Mouse (Mus musculus) ES-Bruce4 (cell line): ENCODE measurements around the gene Tgoln1. TPM values are rescaled to one million over a fixed set of nuclear protein-coding genes. Genes with fewer than 3 reads are reported as not detected.

Source experiments
- H3K27ac ChIP-seq: 2 replicates; pipeline ENCODE4 v1.5.1; 2012; ENCODE audit warnings: low read length, inconsistent platforms; ENCODE audit not compliant: insufficient read depth
- H3K27me3 ChIP-seq: 2 replicates; pipeline ENCODE4 v1.6.1; 2012; ENCODE audit warnings: mild to moderate bottlenecking, low read length, inconsistent platforms; ENCODE audit not compliant: control insufficient read depth, poor library complexity, insufficient read depth, severe bottlenecking
- H3K36me3 ChIP-seq: 2 replicates; pipeline ENCODE4 v1.6.1; 2012; ENCODE audit warnings: inconsistent platforms, mild to moderate bottlenecking, low read length, moderate library complexity; ENCODE audit not compliant: control insufficient read depth, poor library complexity, insufficient read depth, severe bottlenecking
- H3K4me1 ChIP-seq: one replicate; pipeline ENCODE4 v1.8.1; 2011; ENCODE audit warnings: low read length; ENCODE audit not compliant: control insufficient read depth, insufficient read depth
- H3K4me3 ChIP-seq: 2 replicates; pipeline ENCODE4 v1.5.1; 2011; ENCODE audit warnings: low read depth, mild to moderate bottlenecking, low read length
- H3K9ac ChIP-seq: 2 replicates; pipeline ENCODE4 v1.6.1; 2012; ENCODE audit warnings: low read depth, mild to moderate bottlenecking, inconsistent platforms; ENCODE audit not compliant: poor library complexity, severe bottlenecking
- H3K9me3 ChIP-seq: replicated peaks from 2 replicates; pipeline ENCODE4 v1.6.1; 2012; ENCODE audit warnings: mild to moderate bottlenecking, low read length, inconsistent platforms; ENCODE audit not compliant: control insufficient read depth, poor library complexity, insufficient read depth, severe bottlenecking
- CTCF ChIP-seq: IDR thresholded peaks from one replicate; pipeline ENCODE4 v1.8.1; 2011; ENCODE audit warnings: low read depth, low read length
- EP300 ChIP-seq: IDR thresholded peaks from 2 replicates; pipeline ENCODE4 v1.6.1; 2011; ENCODE audit warnings: low read depth, low read length; ENCODE audit not compliant: insufficient read depth
- POLR2A ChIP-seq: IDR thresholded peaks from one replicate; pipeline ENCODE4 v1.8.1; 2011; ENCODE audit warnings: low read length; ENCODE audit not compliant: insufficient read depth
- polyA plus RNA-seq: library from polyadenylated mRNA; stranded (reverse); fragments of >200 nt; gene quantifications from 2 replicates; pipeline ENCODE4 v1.2.4, GENCODE M21; 2011; ENCODE audit warnings: low read depth; ENCODE audit not compliant: missing spikeins, insufficient read depth, insufficient read length

Gene Tgoln1
- polyA plus RNA-seq, 1 experiment = 34.1 TPM

- Histone ChIP-seq H3K4me3 (no peak overlapping the region), H3K4me1 (no peaks in the 10 kb centered on the region), H3K27ac (no peak overlapping the region), H3K9me3 (no peaks in the 10 kb centered on the region), H3K36me3 (no peaks in the 10 kb centered on the region), H3K9ac (no peak overlapping the region), H3K27me3 (no peaks in the 10 kb centered on the region)
- TF ChIP-seq EP300 = no peak
- TF ChIP-seq POLR2A = no peak
- TF ChIP-seq CTCF = no peak
Measured at GRCm38 (mm10) chr6:72623661-72624402, 7.0 kb upstream of the Tgoln1 start.

GRCm38 (mm10) chr6:72622917-72623316, 6.1 kb upstream of the Tgoln1 start:
- Histone ChIP-seq H3K9me3 (no peaks in the 10 kb centered on the region), H3K27ac (no peak overlapping the region), H3K36me3 (no peaks in the 10 kb centered on the region), H3K4me3 (no peak overlapping the region), H3K4me1 (no peaks in the 10 kb centered on the region), H3K27me3 (no peaks in the 10 kb centered on the region), H3K9ac (no peak overlapping the region)
- TF ChIP-seq CTCF (no peak), POLR2A (no peak)

- Histone ChIP-seq H3K27ac (no peak overlapping the region), H3K4me3 (no peak overlapping the region), H3K36me3 (no peaks in the 10 kb centered on the region), H3K9me3 (no peaks in the 10 kb centered on the region), H3K4me1 (no peaks in the 10 kb centered on the region), H3K27me3 (no peaks in the 10 kb centered on the region), H3K9ac (no peak overlapping the region)
- no peak for TF ChIP-seq EP300
- no peak for TF ChIP-seq POLR2A
- TF ChIP-seq CTCF = no peak
Measured at GRCm38 (mm10) chr6:72620920-72621319, 4.1 kb upstream of the Tgoln1 start.

GRCm38 (mm10) chr6:72619734-72620532, 3.1 kb upstream of the Tgoln1 start:
- peak overlapping the region; percentile 18; the same call in 1 of the 2 replicates for H3K9ac ChIP-seq
- peaks cover 6% of the 10 kb centered on the region; the same call in 1 of the 2 replicates for H3K36me3 ChIP-seq
- peaks cover 1% of the 10 kb centered on the region for H3K4me1 ChIP-seq
- 0 out of 2 replicates have a peak overlapping the region, but pooled peaks have one; percentile 7 for H3K27ac ChIP-seq
- H3K4me3 ChIP-seq = no peak overlapping the region
- no peaks in the 10 kb centered on the region for H3K27me3 ChIP-seq
- TF ChIP-seq EP300 = no peak
- no peak for TF ChIP-seq POLR2A
- TF ChIP-seq CTCF = no peak
- no peaks in the 10 kb centered on the region for H3K9me3 ChIP-seq

GRCm38 (mm10) chr6:72615561-72616375, 1.0 kb downstream of the Tgoln1 start:
- Histone ChIP-seq H3K4me1 (peaks cover 1% of the 10 kb centered on the region), H3K36me3 (peaks cover 33% of the 10 kb centered on the region), H3K27ac (no peak overlapping the region), H3K27me3 (no peaks in the 10 kb centered on the region), H3K9ac (peak overlapping the region; percentile 94), H3K9me3 (no peaks in the 10 kb centered on the region), H3K4me3 (peak overlapping the region; percentile 99)
- no peak for TF ChIP-seq POLR2A
- no peak for TF ChIP-seq CTCF
- no peak for TF ChIP-seq EP300

GRCm38 (mm10) chr6:72615151-72615550, 1.6 kb downstream of the Tgoln1 start:
- peaks cover 37% of the 10 kb centered on the region for H3K36me3 ChIP-seq
- peak overlapping the region; percentile 99; the same call in 1 of the 2 replicates for H3K4me3 ChIP-seq
- no peak for TF ChIP-seq CTCF
- TF ChIP-seq EP300 = no peak
- no peak for TF ChIP-seq POLR2A
- H3K27ac ChIP-seq = no peak overlapping the region
- H3K9ac ChIP-seq = peak overlapping the region; percentile 94
- H3K4me1 ChIP-seq = peaks cover 1% of the 10 kb centered on the region
- H3K27me3 ChIP-seq = no peaks in the 10 kb centered on the region
- no peaks in the 10 kb centered on the region for H3K9me3 ChIP-seq
